Mouse (Mus musculus) stomach, embryonic 15.5 days (tissue): ENCODE data around the gene Stk10. TPM values are rescaled to one million over a fixed set of nuclear protein-coding genes. Genes with fewer than 3 reads are reported as not detected.

Experiments
- ATAC-seq: fragments of 200-750 bp; cut with Nextera tagmentation; 2 replicates; pipeline ENCODE4 v1.8.0; 2017; ENCODE audit warnings: low read depth, moderate number of reproducible peaks, moderate TSS enrichment; ENCODE audit not compliant: insufficient read depth, low FRiP score
- H3K27ac ChIP-seq: fragments of 300-500 bp; sonication (generic); 2 replicates; pipeline ENCODE4 v1.5.1; 2015; ENCODE audit warnings: mild to moderate bottlenecking, inconsistent platforms
- H3K27me3 ChIP-seq: fragments of 300-500 bp; sonication (generic); replicated peaks from 2 replicates; pipeline ENCODE4 v1.6.1; 2015; ENCODE audit warnings: inconsistent platforms
- H3K36me3 ChIP-seq: fragments of 300-500 bp; sonication (generic); 2 replicates; pipeline ENCODE4 v1.6.1; 2015; ENCODE audit warnings: inconsistent platforms
- H3K4me1 ChIP-seq: fragments of 300-500 bp; sonication (generic); 2 replicates; pipeline ENCODE4 v1.6.1; 2015; ENCODE audit warnings: inconsistent platforms
- H3K4me2 ChIP-seq: fragments of 300-500 bp; sonication (generic); 2 replicates; pipeline ENCODE4 v1.6.1; 2015; ENCODE audit warnings: mild to moderate bottlenecking, inconsistent platforms
- H3K4me3 ChIP-seq: fragments of 300-500 bp; sonication (generic); replicated peaks from 2 replicates; pipeline ENCODE4 v1.5.1; 2015; ENCODE audit warnings: inconsistent platforms
- H3K9ac ChIP-seq: fragments of 300-500 bp; sonication (generic); 2 replicates; pipeline ENCODE4 v1.6.1; 2015; ENCODE audit warnings: inconsistent platforms
- H3K9me3 ChIP-seq: fragments of 300-500 bp; sonication (generic); 2 replicates; pipeline ENCODE4 v1.6.1; 2016; ENCODE audit warnings: inconsistent platforms
- WGBS: fragments of 180-500 bp; shearing (Covaris S2); methylation state at CpG from one replicate; pipeline ENCODE4 v1.1.7; 2015; 5-methylcytosine and 5-hydroxymethylcytosine counted together
- polyA plus RNA-seq: library from polyadenylated mRNA; unstranded; fragments of >200 nt; fragmentation: Nextera tagmentation; extraction: Ambion mirVana; gene quantifications from 2 replicates; pipeline ENCODE4 v1.2.1, GENCODE M21; 2015

Gene Stk10
- polyA plus RNA-seq, 1 experiment from 2014 or later, result 3.8 TPM

- Histone ChIP-seq H3K36me3 (no peaks in the 10 kb centered on the region), H3K27ac (no peak overlapping the region), H3K9ac (no peak overlapping the region), H3K4me1 (no peaks in the 10 kb centered on the region), H3K4me3 (no peak overlapping the region), H3K27me3 (no peaks in the 10 kb centered on the region), H3K4me2 (no peak overlapping the region), H3K9me3 (no peaks in the 10 kb centered on the region)
- WGBS, result 60% methylated on average over 2 of the region's 2 CpGs
- no peak for ATAC-seq
Observed at GRCm38 (mm10) chr11:32581031-32581430, 47.9 kb downstream of the Stk10 start.

GRCm38 (mm10) chr11:32582813-32583212 is 49.7 kb downstream of the Stk10 start:
- 58% methylated on average over 5 of the region's 5 CpGs for WGBS
- H3K4me3 ChIP-seq, result no peak overlapping the region
- no peaks in the 10 kb centered on the region for H3K9me3 ChIP-seq
- H3K4me2 ChIP-seq, result no peak overlapping the region
- no peaks in the 10 kb centered on the region for H3K4me1 ChIP-seq
- H3K36me3 ChIP-seq, result no peaks in the 10 kb centered on the region
- H3K27me3 ChIP-seq, result no peaks in the 10 kb centered on the region
- no peak overlapping the region for H3K9ac ChIP-seq
- no peak for ATAC-seq
- no peak overlapping the region for H3K27ac ChIP-seq

- Histone ChIP-seq H3K36me3 (no peaks in the 10 kb centered on the region), H3K27me3 (no peaks in the 10 kb centered on the region), H3K9me3 (no peaks in the 10 kb centered on the region), H3K4me3 (no peak overlapping the region), H3K4me1 (0 out of 2 replicates have a peak, but pooled peaks cover 4% of the 10 kb centered on the region), H3K27ac (no peak overlapping the region), H3K4me2 (no peak overlapping the region), H3K9ac (no peak overlapping the region)
- no peak for ATAC-seq
- 73% methylated on average over 6 of the region's 6 CpGs for WGBS
Observed at GRCm38 (mm10) chr11:32585996-32586395, 52.9 kb downstream of the Stk10 start.

GRCm38 (mm10) chr11:32587191-32588089 is 54.3 kb downstream of the Stk10 start:
- no peaks in the 10 kb centered on the region for H3K36me3 ChIP-seq
- no peaks in the 10 kb centered on the region for H3K27me3 ChIP-seq
- no peak for ATAC-seq
- no peaks in the 10 kb centered on the region for H3K9me3 ChIP-seq
- no peak overlapping the region for H3K9ac ChIP-seq
- no peak overlapping the region for H3K4me2 ChIP-seq
- 0 out of 2 replicates have a peak, but pooled peaks cover 4% of the 10 kb centered on the region for H3K4me1 ChIP-seq
- no peak overlapping the region for H3K4me3 ChIP-seq
- 74% methylated on average over 17 of the region's 17 CpGs for WGBS
- no peak overlapping the region for H3K27ac ChIP-seq

GRCm38 (mm10) chr11:32588090-32588891 is 55.2 kb downstream of the Stk10 start:
- 26% methylated on average over 15 of the region's 15 CpGs for WGBS
- ATAC-seq, result no peak
- Histone ChIP-seq H3K9ac (no peak overlapping the region), H3K4me3 (no peak overlapping the region), H3K4me2 (no peak overlapping the region), H3K27me3 (no peaks in the 10 kb centered on the region), H3K9me3 (no peaks in the 10 kb centered on the region), H3K36me3 (no peaks in the 10 kb centered on the region), H3K27ac (no peak overlapping the region), H3K4me1 (0 out of 2 replicates have a peak, but pooled peaks cover 4% of the 10 kb centered on the region)

- Histone ChIP-seq H3K9ac (no peak overlapping the region), H3K27ac (no peak overlapping the region), H3K4me1 (0 out of 2 replicates have a peak, but pooled peaks cover 4% of the 10 kb centered on the region), H3K4me2 (no peak overlapping the region), H3K4me3 (no peak overlapping the region), H3K9me3 (no peaks in the 10 kb centered on the region), H3K36me3 (no peaks in the 10 kb centered on the region), H3K27me3 (no peaks in the 10 kb centered on the region)
- WGBS, result 78% methylated on average over 11 of the region's 11 CpGs
- ATAC-seq, result no peak
Observed at GRCm38 (mm10) chr11:32588892-32589172, 55.7 kb downstream of the Stk10 start.

- no peaks in the 10 kb centered on the region for H3K9me3 ChIP-seq
- no peak overlapping the region for H3K4me3 ChIP-seq
- no peak overlapping the region for H3K9ac ChIP-seq
- no peaks in the 10 kb centered on the region for H3K36me3 ChIP-seq
- ATAC-seq, result no peak
- WGBS, result 91% methylated on average over 12 of the region's 12 CpGs
- H3K4me1 ChIP-seq, result 0 out of 2 replicates have a peak, but pooled peaks cover 4% of the 10 kb centered on the region
- H3K4me2 ChIP-seq, result no peak overlapping the region
- no peak overlapping the region for H3K27ac ChIP-seq
- no peaks in the 10 kb centered on the region for H3K27me3 ChIP-seq
Observed at GRCm38 (mm10) chr11:32589201-32589600, 56.1 kb downstream of the Stk10 start.

GRCm38 (mm10) chr11:32589791-32590190 is 56.7 kb downstream of the Stk10 start:
- no peak for ATAC-seq
- H3K27ac ChIP-seq, result no peak overlapping the region
- H3K9me3 ChIP-seq, result no peaks in the 10 kb centered on the region
- no peak overlapping the region for H3K4me2 ChIP-seq
- no peak overlapping the region for H3K4me3 ChIP-seq
- 0 out of 2 replicates have a peak, but pooled peaks cover 4% of the 10 kb centered on the region for H3K4me1 ChIP-seq
- no peak overlapping the region for H3K9ac ChIP-seq
- WGBS, result 91% methylated on average over 8 of the region's 8 CpGs
- no peaks in the 10 kb centered on the region for H3K27me3 ChIP-seq
- no peaks in the 10 kb centered on the region for H3K36me3 ChIP-seq

GRCm38 (mm10) chr11:32590205-32590604 is 57.1 kb downstream of the Stk10 start:
- no peaks in the 10 kb centered on the region for H3K27me3 ChIP-seq
- ATAC-seq, result no peak
- H3K4me2 ChIP-seq, result no peak overlapping the region
- H3K9ac ChIP-seq, result no peak overlapping the region
- no peak overlapping the region for H3K27ac ChIP-seq
- 76% methylated on average over 6 of the region's 6 CpGs for whole genome bisulfite sequencing
- no peak overlapping the region for H3K4me3 ChIP-seq
- H3K9me3 ChIP-seq, result no peaks in the 10 kb centered on the region
- H3K4me1 ChIP-seq, result 0 out of 2 replicates have a peak, but pooled peaks cover 4% of the 10 kb centered on the region
- no peaks in the 10 kb centered on the region for H3K36me3 ChIP-seq

- WGBS, result 69% methylated on average over 12 of the region's 12 CpGs
- no peak for ATAC-seq
- H3K4me3 ChIP-seq, result no peak overlapping the region
Observed at GRCm38 (mm10) chr11:32591921-32592850, 59.1 kb downstream of the Stk10 start.

GRCm38 (mm10) chr11:32593081-32593480 is 60.0 kb downstream of the Stk10 start:
- Histone ChIP-seq H3K36me3 (no peaks in the 10 kb centered on the region; the same call in 1 of the 2 replicates), H3K9ac (no peak overlapping the region), H3K27ac (no peak overlapping the region), H3K27me3 (no peaks in the 10 kb centered on the region), H3K4me3 (no peak overlapping the region), H3K4me1 (0 out of 2 replicates have a peak, but pooled peaks cover 1% of the 10 kb centered on the region), H3K4me2 (no peak overlapping the region), H3K9me3 (no peaks in the 10 kb centered on the region)
- no peak for ATAC-seq
- 83% methylated on average over 7 of the region's 7 CpGs for WGBS

More at GRCm38 (mm10) chr11:32591921-32592850, 59.1 kb downstream of the Stk10 start:
- Histone ChIP-seq H3K9me3 (no peaks in the 10 kb centered on the region), H3K4me1 (0 out of 2 replicates have a peak, but pooled peaks cover 4% of the 10 kb centered on the region), H3K27ac (no peak overlapping the region), H3K27me3 (no peaks in the 10 kb centered on the region), H3K36me3 (no peaks in the 10 kb centered on the region; the same call in 1 of the 2 replicates), H3K9ac (no peak overlapping the region), H3K4me2 (no peak overlapping the region)
